ENCODE assay signal across 12 mouse cellular contexts in genomic region chr13:28738160-28739100, GRCm38 (mm10).
DNase-seq lines count a peak whose midpoint lies in the region; ATAC-seq and TF ChIP-seq lines count a peak whose summit lies in the region.
"Had no signal": no experiment of that assay in that cellular context is flagged by ENCODE, and none has a peak within 500 bp of the region (broad histone marks: within the 10 kb centered on the region; RNA-seq: fewer than 3 reads in every experiment).

No protein-coding gene starts in this region.

- 28% methylated on average over 8 of the region's 8 CpGs for WGBS in forebrain, postnatal 0 days
- 28% methylated on average over 8 of the region's 8 CpGs for WGBS in limb, embryonic 15.5 days

- H3K4me1 ChIP-seq in forebrain, postnatal 0 days (ENCODE audit: insufficient read depth): no peaks in the 10 kb centered on the region
- peaks cover 14% of the 10 kb centered on the region for H3K4me1 ChIP-seq in limb, embryonic 15.5 days

- H3K4me2 ChIP-seq in forebrain, postnatal 0 days (ENCODE audit: low read depth): no peak overlapping the region
- no peak overlapping the region for H3K4me2 ChIP-seq in limb, embryonic 15.5 days
- H3K4me2 ChIP-seq: hindbrain, embryonic 14.5 days had no signal

- peak; percentile 17 for DNase-seq in adrenal gland, postnatal 14 days
- no peak for DNase-seq in adrenal gland, adult 8-10 months
- DNase-seq in 3134 (ENCODE audit: extremely low read depth, insufficient read length, low spot score): peak; percentile 26
- DNase-seq in forebrain, postnatal 0 days: no peak
- DNase-seq in frontal cortex, adult 2 months (ENCODE audit: extremely low spot score in 1 of 2, low spot score in 1 of 2): no peak
- no peak for DNase-seq in layer of hippocampus, adult 8-10 months (ENCODE audit: low spot score in 2 of 2)
- DNase-seq in urinary bladder, postnatal 25 days (ENCODE audit: low spot score): no peak
- DNase-seq: liver; thymus, adult 2 months had no signal

- H3K36me3 ChIP-seq in forebrain, postnatal 0 days (ENCODE audit: insufficient read depth): no peaks in the 10 kb centered on the region
- H3K36me3 ChIP-seq in limb, embryonic 15.5 days: no peaks in the 10 kb centered on the region

- no peaks in the 10 kb centered on the region for H3K9me3 ChIP-seq in forebrain, postnatal 0 days (ENCODE audit: low read length)
- no peaks in the 10 kb centered on the region for H3K9me3 ChIP-seq in limb, embryonic 15.5 days

- H3K9ac ChIP-seq in forebrain, postnatal 0 days: no peak overlapping the region
- H3K9ac ChIP-seq in limb, embryonic 15.5 days: no peak overlapping the region
- H3K9ac ChIP-seq: hindbrain, embryonic 14.5 days had no signal

- H3K27me3 ChIP-seq in forebrain, postnatal 0 days (ENCODE audit: insufficient read depth, low read length): no peaks in the 10 kb centered on the region
- H3K27me3 ChIP-seq in limb, embryonic 15.5 days: no peaks in the 10 kb centered on the region

- ATAC-seq in forebrain, postnatal 0 days: 0 out of 2 replicates have a peak, but pooled peaks have one; percentile 23
- no peak for ATAC-seq in limb, embryonic 15.5 days (ENCODE audit: insufficient number of reproducible peaks, low FRiP score, low TSS enrichment, low read depth)
- ATAC-seq: activated CD4-positive, CD25-positive, alpha-beta regulatory T cell, adult 4 months had no signal

- H3K27ac ChIP-seq in forebrain, postnatal 0 days (ENCODE audit: low read depth, low read length): no peak overlapping the region
- peak overlapping the region; percentile 57 for H3K27ac ChIP-seq in limb, embryonic 15.5 days
- H3K27ac ChIP-seq: hindbrain, embryonic 14.5 days had no signal

- TF ChIP-seq CTCF in forebrain, postnatal 0 days (IDR thresholded peaks at IDR 0.05; ENCODE audit: low read depth): no peak

- no peak overlapping the region for H3K4me3 ChIP-seq in forebrain, postnatal 0 days (ENCODE audit: low read depth, low read length)
- no peak overlapping the region for H3K4me3 ChIP-seq in limb, embryonic 15.5 days

Comparison
In these comparisons a context has a peak if more than half of its experiments do, and no peak if none do; other contexts are left out.
1. DNase-seq: peak in adrenal gland, postnatal 14 days (single experiment) and 3134 (single experiment); none in adrenal gland, adult 8-10 months (single experiment), forebrain, postnatal 0 days (single experiment), frontal cortex, adult 2 months (0 of 2), layer of hippocampus, adult 8-10 months (0 of 2) and urinary bladder, postnatal 25 days (single experiment).